Mouse (Mus musculus): ENCODE measurements around the gene Slc28a1. TPM values are rescaled to one million over a fixed set of nuclear protein-coding genes. Genes with fewer than 3 reads are reported as not detected.

Slc28a1 gene
- polyA plus RNA-seq, 1 experiment from 2014 or later, result not detected

DNA sequence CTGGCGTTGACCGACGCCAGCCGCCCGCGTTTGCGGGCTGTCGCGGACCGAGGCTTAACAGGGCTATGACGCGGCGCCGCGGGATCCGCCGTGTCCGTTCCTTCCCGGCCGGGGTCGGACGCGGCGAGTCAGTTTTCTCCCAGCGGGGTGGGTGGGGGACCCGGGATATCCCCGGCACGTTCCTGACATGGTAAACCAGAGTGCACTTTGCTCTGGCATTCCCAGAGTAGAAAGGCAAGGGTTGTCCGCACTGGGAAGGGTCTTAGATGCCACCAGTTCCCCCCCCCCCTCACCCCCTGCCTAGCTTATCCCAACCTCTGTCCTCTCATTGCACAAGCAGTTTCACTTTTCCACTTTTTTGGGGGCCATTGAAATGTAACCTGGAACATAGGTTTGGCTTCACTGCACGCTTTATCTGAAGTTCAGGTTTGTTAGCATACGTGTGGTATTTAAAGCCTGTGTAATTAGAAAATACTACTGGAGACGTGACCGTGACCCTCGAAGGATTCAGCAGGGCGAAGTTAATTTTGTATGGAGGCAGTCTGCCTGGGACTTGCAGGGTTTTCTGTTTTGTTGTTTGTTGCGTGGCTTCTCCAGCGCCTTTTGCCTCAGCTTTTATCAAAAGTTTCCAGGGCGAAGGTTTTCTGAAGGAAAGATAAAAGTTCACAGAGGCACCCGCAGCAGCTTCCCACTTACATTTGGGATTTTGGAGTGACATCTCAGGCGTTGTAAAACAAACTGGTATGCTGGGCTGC is 99.7 kb downstream of the Slc28a1 start:
- WGBS, result 12% methylated on average over 40 of the region's 40 CpGs
- peak overlapping the region; percentile 59 for H3K4me3 ChIP-seq (ENCODE audit: low read depth, low read length)
- H3K27ac ChIP-seq (replicated peaks), result peak overlapping the region; percentile 85
- no peaks in the 10 kb centered on the region; the same call in 1 of the 2 replicates for H3K27me3 ChIP-seq (ENCODE audit: control insufficient read depth, insufficient read depth, low read length)
- peak overlapping the region; percentile 69 for H3K9ac ChIP-seq (ENCODE audit: low read length)
- H3K4me1 ChIP-seq (replicated peaks; ENCODE audit: control insufficient read depth, insufficient read depth), result no peaks in the 10 kb centered on the region
- no peaks in the 10 kb centered on the region for H3K36me3 ChIP-seq (ENCODE audit: control insufficient read depth, insufficient read depth, low read length)
- peak overlapping the region; percentile 69 for H3K4me2 ChIP-seq (replicated peaks; ENCODE audit: low read depth)
- no peak for TF ChIP-seq CTCF (IDR thresholded peaks at IDR 0.05; ENCODE audit: low read depth)
- TF ChIP-seq EP300 (optimal IDR thresholded peaks at IDR 0.05), result no peak
- DNase-seq (ENCODE audit: low spot score) (no peak), ATAC-seq (ENCODE audit: low FRiP score, low TSS enrichment) (0 out of 2 replicates have a peak, but pooled peaks have one; percentile 18)
- no peaks in the 10 kb centered on the region for H3K9me3 ChIP-seq (ENCODE audit: control insufficient read depth, low read length)

DNA sequence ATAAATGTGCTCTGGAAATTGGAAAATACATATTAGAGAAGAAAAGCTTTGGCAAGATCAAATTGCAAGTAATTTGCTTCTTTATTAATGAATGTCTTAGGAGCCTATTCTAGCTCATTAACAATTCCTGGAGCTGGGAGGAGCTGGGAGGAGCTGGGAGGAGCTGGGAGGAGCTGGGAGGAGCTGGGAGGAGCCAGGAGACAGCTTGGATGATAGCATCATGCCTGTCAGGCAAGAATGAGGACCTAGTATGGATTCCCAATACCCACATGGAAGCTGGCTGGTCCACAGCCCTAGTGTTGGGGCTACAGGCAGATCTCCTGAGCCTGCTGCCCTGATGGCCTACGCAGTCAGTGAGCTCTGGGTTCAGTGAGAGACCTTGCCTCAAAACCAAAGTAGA is 101.4 kb downstream of the Slc28a1 start:
- no peak overlapping the region for H3K4me2 ChIP-seq (replicated peaks; ENCODE audit: low read depth)
- H3K27me3 ChIP-seq (ENCODE audit: control insufficient read depth, insufficient read depth, low read length), result no peaks in the 10 kb centered on the region; the same call in 1 of the 2 replicates
- no peak for DNase-seq (ENCODE audit: low spot score)
- no peak overlapping the region for H3K4me3 ChIP-seq (ENCODE audit: low read depth, low read length)
- H3K27ac ChIP-seq (replicated peaks), result no peak overlapping the region
- H3K9me3 ChIP-seq (ENCODE audit: control insufficient read depth, low read length), result no peaks in the 10 kb centered on the region
- no peak for ATAC-seq (ENCODE audit: low FRiP score, low TSS enrichment)
- no peaks in the 10 kb centered on the region for H3K36me3 ChIP-seq (ENCODE audit: control insufficient read depth, insufficient read depth, low read length)
- H3K9ac ChIP-seq (ENCODE audit: low read length), result no peak overlapping the region
- H3K4me1 ChIP-seq (replicated peaks; ENCODE audit: control insufficient read depth, insufficient read depth), result no peaks in the 10 kb centered on the region
- TF ChIP-seq CTCF (IDR thresholded peaks at IDR 0.05; ENCODE audit: low read depth) (no peak), EP300 (optimal IDR thresholded peaks at IDR 0.05) (no peak)
- WGBS, result 95% methylated on average over 1 of the region's 1 CpGs

DNA sequence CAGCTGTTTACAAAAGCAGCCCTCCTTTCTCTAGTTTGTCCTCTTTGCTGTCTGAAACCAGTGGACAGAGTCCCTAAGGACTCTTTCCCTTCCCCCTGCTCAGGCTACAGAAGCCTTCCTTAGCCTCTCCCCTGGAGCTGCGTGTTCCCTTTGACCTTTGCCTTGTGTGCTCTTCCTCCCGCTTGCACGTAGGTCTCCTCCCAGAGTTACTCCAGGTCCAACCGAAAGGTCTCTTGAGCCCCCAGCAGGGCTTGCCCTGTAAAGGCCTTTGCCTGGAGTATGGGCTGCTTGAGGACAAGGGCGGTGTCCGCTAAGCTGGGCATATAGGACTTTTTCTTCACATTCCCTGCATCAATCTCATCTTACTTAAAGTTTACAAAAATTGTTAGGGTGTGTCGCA is 104.7 kb downstream of the Slc28a1 start:
- 58% methylated on average over 7 of the region's 7 CpGs for WGBS
- no peak for ATAC-seq (ENCODE audit: low FRiP score, low TSS enrichment)

More for the DNA sequence above, 104.7 kb downstream of the Slc28a1 start:
- TF ChIP-seq EP300 (optimal IDR thresholded peaks at IDR 0.05), result no peak
- TF ChIP-seq CTCF (IDR thresholded peaks at IDR 0.05; ENCODE audit: low read depth), result no peak
- H3K36me3 ChIP-seq (ENCODE audit: control insufficient read depth, insufficient read depth, low read length), result no peaks in the 10 kb centered on the region
- H3K4me3 ChIP-seq (ENCODE audit: low read depth, low read length), result no peak overlapping the region
- H3K4me1 ChIP-seq (replicated peaks; ENCODE audit: control insufficient read depth, insufficient read depth), result no peaks in the 10 kb centered on the region
- no peak overlapping the region for H3K27ac ChIP-seq (replicated peaks)
- no peak for DNase-seq (ENCODE audit: low spot score)
- H3K27me3 ChIP-seq (ENCODE audit: control insufficient read depth, insufficient read depth, low read length), result no peaks in the 10 kb centered on the region; the same call in 1 of the 2 replicates
- no peaks in the 10 kb centered on the region for H3K9me3 ChIP-seq (ENCODE audit: control insufficient read depth, low read length)
- no peak overlapping the region for H3K4me2 ChIP-seq (replicated peaks; ENCODE audit: low read depth)
- no peak overlapping the region for H3K9ac ChIP-seq (ENCODE audit: low read length)

Other genes with a start within 250 kb of the Slc28a1 start
- 16.8 and 16.9 TPM in 2 replicates for gene Wdr73, start 213.5 kb upstream of the Slc28a1 start, polyA plus RNA-seq (2015; fragmentation: Nextera tagmentation; extraction: Ambion mirVana)
- 1.9 and 3.3 TPM in 2 replicates for gene Nmb, start 209.7 kb upstream of the Slc28a1 start, polyA plus RNA-seq (2015; fragmentation: Nextera tagmentation; extraction: Ambion mirVana)
- gene Sec11a, start 167.0 kb upstream of the Slc28a1 start, polyA plus RNA-seq (2015; fragmentation: Nextera tagmentation; extraction: Ambion mirVana), result 167 and 168 TPM in 2 replicates
- 3.0 and 4.6 TPM in 2 replicates for gene Zfp592, start 121.1 kb upstream of the Slc28a1 start, polyA plus RNA-seq (2015; fragmentation: Nextera tagmentation; extraction: Ambion mirVana)
- 0.11 and 0.15 TPM in 2 replicates for gene Alpk3, start 57.2 kb upstream of the Slc28a1 start, polyA plus RNA-seq (2015; fragmentation: Nextera tagmentation; extraction: Ambion mirVana)
- 4.9 and 5.0 TPM in 2 replicates for gene Pde8a, start 98.8 kb downstream of the Slc28a1 start, polyA plus RNA-seq (2015; fragmentation: Nextera tagmentation; extraction: Ambion mirVana)
- gene Rps17, start 230.5 kb downstream of the Slc28a1 start, polyA plus RNA-seq (2015; fragmentation: Nextera tagmentation; extraction: Ambion mirVana), result 1,024 and 1,034 TPM in 2 replicates

All from stomach, postnatal 0 days (tissue).